Mouse (Mus musculus) embryo, embryonic 10.5 days (tissue): ENCODE results near the gene Mark1.

ENCODE experiments used
- DNase-seq: peaks from one replicate; pipeline ENCODE4 v3.0.0-alpha.2; 2015; ENCODE audit warnings: low spot score

Gene Mark1

DNA sequence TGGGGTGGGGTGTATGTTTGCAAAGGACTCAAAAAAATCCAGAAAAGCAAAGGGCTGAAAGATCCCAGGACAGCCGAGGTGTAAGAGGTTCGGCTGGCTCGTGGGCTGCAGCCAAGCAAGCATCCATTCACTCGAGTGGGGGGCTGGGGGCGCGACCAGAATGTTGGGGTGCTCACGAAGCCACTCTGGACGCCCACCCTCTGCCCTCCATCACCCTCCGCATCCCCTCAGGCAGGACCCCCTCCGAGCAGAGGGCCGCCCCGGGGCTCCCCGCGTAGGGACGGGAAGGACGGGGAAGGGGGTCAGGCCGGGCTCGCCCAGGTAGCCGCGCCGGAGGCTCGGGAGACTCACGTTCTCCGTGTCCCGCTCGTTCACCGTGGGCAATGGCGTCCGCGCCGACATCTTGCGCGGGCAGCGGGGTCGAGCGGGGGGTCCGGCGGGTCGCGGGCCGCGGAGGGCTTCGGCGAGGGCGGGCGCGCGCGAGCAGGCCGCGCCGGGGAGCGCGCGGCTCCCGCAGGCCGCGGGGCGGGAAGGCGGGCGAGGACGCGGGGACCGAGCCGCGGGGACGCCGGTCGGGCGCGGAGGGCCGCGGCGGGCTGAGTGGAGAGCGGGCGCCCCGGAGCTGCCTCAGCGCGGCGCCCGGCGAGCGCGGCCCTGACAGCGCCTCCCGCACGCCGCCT lies at the start of gene Mark1:
Gene Mark1 (minus strand): TSS at position 500 of the 680 bp plus-strand sequence.
- peak; percentile 40 for DNase-seq

- DNase-seq, result no peak
These were observed 48.3 kb upstream of the Mark1 start for GRCm38 (mm10) chr1:185047516-185048247.

DNA sequence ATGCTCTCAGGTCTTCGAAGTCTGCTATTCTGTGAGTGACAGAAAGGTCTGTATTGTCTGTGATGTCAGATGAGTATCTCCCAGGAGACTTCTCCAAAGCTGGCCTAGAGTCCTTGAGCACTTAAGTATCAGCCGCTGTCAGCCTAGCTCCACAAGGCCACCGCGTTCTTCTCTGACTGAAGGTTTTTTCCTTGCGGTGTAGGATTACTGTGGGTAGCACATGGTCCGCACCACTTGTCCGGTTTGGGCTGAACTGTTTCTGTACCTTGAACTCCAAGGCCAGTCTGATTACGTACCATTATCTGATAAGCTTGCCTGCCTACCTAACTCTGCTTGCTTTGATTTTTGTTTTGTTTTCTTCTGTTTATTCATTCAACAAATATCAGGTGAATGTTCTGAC lies 47.1 kb upstream of the Mark1 start:
- no peak for DNase-seq

- peak; percentile 23 for DNase-seq
These were observed 38.9 kb upstream of the Mark1 start for GRCm38 (mm10) chr1:185038183-185038686.

- no peak for DNase-seq
These were observed 31.2 kb upstream of the Mark1 start for GRCm38 (mm10) chr1:185030565-185030964.

GRCm38 (mm10) chr1:185020429-185021168 lies 21.2 kb upstream of the Mark1 start:
- DNase-seq, result peak; percentile 1

GRCm38 (mm10) chr1:185012566-185012965 lies 13.2 kb upstream of the Mark1 start:
- DNase-seq, result no peak

DNA sequence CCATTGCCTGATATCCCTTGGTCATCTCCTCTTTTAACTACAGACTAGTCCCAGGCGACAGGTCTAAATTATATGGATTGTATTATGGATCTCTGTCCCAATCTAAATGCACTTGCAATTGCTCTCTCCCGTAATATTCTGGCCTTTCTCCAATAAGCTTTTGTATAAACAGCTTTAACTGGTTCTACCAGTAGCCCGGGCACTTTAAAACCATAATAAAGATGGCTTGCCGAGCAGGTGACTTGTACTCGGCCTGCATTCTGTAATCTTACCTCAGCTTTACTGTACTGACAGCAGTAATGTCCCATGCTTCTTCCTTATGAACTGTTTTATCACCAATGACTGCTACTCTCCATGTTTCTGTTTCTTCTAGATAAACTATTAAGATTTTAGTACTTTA lies 7.7 kb upstream of the Mark1 start:
- no peak for DNase-seq

- peak; percentile 62 for DNase-seq
These were observed 620 bp upstream of the Mark1 start for GRCm38 (mm10) chr1:184999780-185000599.

GRCm38 (mm10) chr1:184998631-184999030 lies 739 bp downstream of the Mark1 start:
- peak; percentile 28 for DNase-seq

DNA sequence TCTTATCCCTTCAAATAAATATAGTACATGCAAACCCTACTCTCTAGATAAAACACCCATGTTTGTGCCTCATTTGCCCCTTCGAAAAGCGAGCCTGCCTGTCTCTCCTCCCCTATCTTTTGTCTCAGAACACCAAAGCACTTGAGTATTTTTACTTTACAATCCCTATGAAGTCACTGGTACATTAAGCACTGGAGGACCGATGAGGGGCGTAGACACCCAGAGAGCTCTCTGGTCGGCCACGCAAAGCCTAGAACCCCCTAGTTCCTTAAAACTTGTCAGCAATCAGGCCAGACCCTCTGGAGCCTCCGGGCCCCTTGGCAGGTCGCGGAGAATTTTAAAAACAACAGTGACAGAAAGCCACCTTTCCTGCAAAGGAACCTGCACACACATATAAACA lies 1.2 kb downstream of the Mark1 start:
- DNase-seq, result peak; percentile 18

GRCm38 (mm10) chr1:184997466-184997865 lies 1.9 kb downstream of the Mark1 start:
- no peak for DNase-seq

GRCm38 (mm10) chr1:184995335-184995734 lies 4.0 kb downstream of the Mark1 start:
- DNase-seq, result no peak

DNA sequence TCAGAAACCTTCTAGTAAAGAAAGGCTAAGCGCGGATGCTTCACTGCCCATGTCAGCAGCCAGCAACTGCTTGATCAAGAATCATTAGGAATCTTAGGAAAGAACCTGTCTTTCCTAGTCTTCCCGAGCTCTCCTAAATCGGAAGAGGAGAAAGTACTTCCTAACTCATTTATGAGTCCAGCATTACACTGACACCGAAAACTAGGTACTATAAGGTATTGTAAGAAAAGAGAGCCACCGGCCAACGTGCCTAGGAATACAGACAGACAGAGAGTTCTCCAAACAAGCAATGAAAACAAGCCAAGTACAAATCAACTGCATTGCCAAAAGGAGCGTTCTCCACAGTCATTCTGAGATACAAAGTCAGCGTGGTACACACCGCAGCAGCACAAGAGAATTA lies 8.2 kb downstream of the Mark1 start:
- DNase-seq, result no peak

- DNase-seq, result peak; percentile 18
These were observed 12.6 kb downstream of the Mark1 start for GRCm38 (mm10) chr1:184986748-184987147.

DNA sequence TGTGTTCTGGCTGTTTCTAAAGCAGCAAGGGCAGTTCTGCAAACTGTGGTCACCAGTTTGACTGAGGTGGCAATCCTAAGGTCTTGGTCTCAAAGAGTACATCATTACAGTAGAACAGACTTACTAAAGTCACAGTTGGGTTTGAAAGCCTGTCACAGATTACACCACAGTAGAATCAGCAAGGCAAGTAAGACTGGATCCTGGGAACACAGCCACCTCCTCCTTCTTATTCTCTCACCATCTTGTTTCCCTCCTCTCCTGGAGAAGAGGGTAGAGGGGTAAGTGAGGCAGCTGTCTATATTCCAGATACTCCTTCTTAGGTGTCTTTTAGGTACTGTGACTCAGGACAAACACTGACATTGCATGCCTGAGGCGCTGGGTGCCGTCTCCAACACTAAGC lies 14.6 kb downstream of the Mark1 start:
- no peak for DNase-seq

GRCm38 (mm10) chr1:184983751-184984150 lies 15.6 kb downstream of the Mark1 start:
- no peak for DNase-seq

DNA sequence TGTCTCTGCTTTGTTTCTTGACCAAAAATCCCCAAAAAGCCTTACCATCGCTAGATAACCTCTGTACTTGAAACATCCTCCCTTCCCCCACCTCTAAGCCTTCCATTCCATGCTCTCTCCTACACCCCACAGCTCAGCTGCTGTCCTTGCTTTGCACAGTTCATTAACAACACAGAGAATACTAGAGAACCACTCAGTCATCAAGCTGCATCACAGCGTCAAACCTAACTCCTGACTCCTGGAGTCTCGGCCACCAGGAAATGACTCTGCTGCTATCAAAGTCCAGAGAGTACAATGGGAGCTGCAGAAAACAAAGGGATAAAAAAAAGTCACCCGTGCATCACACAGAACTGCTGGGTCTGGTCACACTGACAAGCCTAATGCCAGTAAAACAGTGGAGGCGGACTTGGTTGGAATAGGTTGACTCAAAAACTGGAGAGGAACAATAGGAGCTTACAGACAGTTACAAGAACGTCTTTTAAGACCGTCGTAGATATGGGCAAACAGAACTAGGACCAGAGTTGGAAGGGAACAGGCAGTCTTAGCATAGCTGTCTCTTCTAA lies 27.1 kb downstream of the Mark1 start:
- no peak for DNase-seq

- no peak for DNase-seq
These were observed 30.0 kb downstream of the Mark1 start for GRCm38 (mm10) chr1:184969374-184969773.

- DNase-seq, result peak; percentile 63
These were observed 33.5 kb downstream of the Mark1 start for GRCm38 (mm10) chr1:184965682-184966360.
